Mouse (Mus musculus): Measurements from ENCODE around the gene H6pd. TPM values are rescaled to one million over a fixed set of nuclear protein-coding genes. Genes with fewer than 3 reads are reported as not detected.

H6pd gene
- polyA plus RNA-seq, 2 experiments, result 13.3 to 22.6 TPM

- H3K4me1 ChIP-seq (ENCODE audit: control insufficient read depth, insufficient read depth, low read length), result peaks cover 17% of the 10 kb centered on the region
- no peak overlapping the region for H3K27ac ChIP-seq (replicated peaks; ENCODE audit: low read depth, low read length)
- DNase-seq (ENCODE audit: low spot score) (no peak), ATAC-seq (ENCODE audit: low FRiP score, low read depth) (no peak)
- H3K27me3 ChIP-seq (ENCODE audit: control insufficient read depth, insufficient read depth, low read length), result no peaks in the 10 kb centered on the region
- H3K4me2 ChIP-seq (replicated peaks; ENCODE audit: low read depth, low read length, severe bottlenecking), result no peak overlapping the region
- WGBS, result 86% methylated on average over 10 of the region's 10 CpGs
- H3K9me3 ChIP-seq (ENCODE audit: control insufficient read depth, low read length), result no peaks in the 10 kb centered on the region
- no peak for TF ChIP-seq POLR2A (IDR thresholded peaks at IDR 0.05; ENCODE audit: borderline replicate concordance, extremely low read depth, insufficient read depth, insufficient read length)
- no peak overlapping the region for H3K9ac ChIP-seq (ENCODE audit: low read depth, low read length, severe bottlenecking)
- no peak overlapping the region for H3K4me3 ChIP-seq (replicated peaks; ENCODE audit: low read length)
- no peaks in the 10 kb centered on the region for H3K36me3 ChIP-seq (ENCODE audit: control insufficient read depth, insufficient read depth, low read length)
Observed at GRCm38 (mm10) chr4:149994218-149994617, 14.6 kb downstream of the H6pd start.

- DNase-seq (ENCODE audit: low spot score) (no peak), ATAC-seq (ENCODE audit: low FRiP score, low read depth) (no peak)
- 84% methylated on average over 8 of the region's 8 CpGs for WGBS
- peaks cover 24% of the 10 kb centered on the region for H3K4me1 ChIP-seq (ENCODE audit: control insufficient read depth, insufficient read depth, low read length)
- no peaks in the 10 kb centered on the region for H3K27me3 ChIP-seq (ENCODE audit: control insufficient read depth, insufficient read depth, low read length)
- TF ChIP-seq POLR2A (IDR thresholded peaks at IDR 0.05; ENCODE audit: borderline replicate concordance, extremely low read depth, insufficient read depth, insufficient read length), result no peak
- no peak overlapping the region for H3K9ac ChIP-seq (ENCODE audit: low read depth, low read length, severe bottlenecking)
- no peak overlapping the region for H3K4me3 ChIP-seq (replicated peaks; ENCODE audit: low read length)
- H3K9me3 ChIP-seq (ENCODE audit: control insufficient read depth, low read length), result no peaks in the 10 kb centered on the region
- H3K4me2 ChIP-seq (replicated peaks; ENCODE audit: low read depth, low read length, severe bottlenecking), result no peak overlapping the region
- H3K36me3 ChIP-seq (ENCODE audit: control insufficient read depth, insufficient read depth, low read length), result no peaks in the 10 kb centered on the region
- no peak overlapping the region for H3K27ac ChIP-seq (replicated peaks; ENCODE audit: low read depth, low read length)
Observed at GRCm38 (mm10) chr4:149992670-149993032, 16.2 kb downstream of the H6pd start.

- Histone ChIP-seq H3K27me3 (ENCODE audit: control insufficient read depth, insufficient read depth, low read length) (no peaks in the 10 kb centered on the region), H3K4me2 (replicated peaks; ENCODE audit: low read depth, low read length, severe bottlenecking) (no peak overlapping the region), H3K36me3 (ENCODE audit: control insufficient read depth, insufficient read depth, low read length) (no peaks in the 10 kb centered on the region), H3K27ac (replicated peaks; ENCODE audit: low read depth, low read length) (no peak overlapping the region), H3K9me3 (ENCODE audit: control insufficient read depth, low read length) (no peaks in the 10 kb centered on the region), H3K9ac (ENCODE audit: low read depth, low read length, severe bottlenecking) (no peak overlapping the region), H3K4me1 (ENCODE audit: control insufficient read depth, insufficient read depth, low read length) (peaks cover 24% of the 10 kb centered on the region), H3K4me3 (replicated peaks; ENCODE audit: low read length) (no peak overlapping the region)
- ATAC-seq (ENCODE audit: low FRiP score, low read depth) (no peak), DNase-seq (ENCODE audit: low spot score) (no peak)
- 86% methylated on average over 13 of the region's 13 CpGs for WGBS
- no peak for TF ChIP-seq POLR2A (IDR thresholded peaks at IDR 0.05; ENCODE audit: borderline replicate concordance, extremely low read depth, insufficient read depth, insufficient read length)
Observed at GRCm38 (mm10) chr4:149991755-149992669, 16.8 kb downstream of the H6pd start.

- H3K27ac ChIP-seq (replicated peaks; ENCODE audit: low read depth, low read length), result peak overlapping the region; percentile 43; the same call in 1 of the 2 replicates
- no peaks in the 10 kb centered on the region for H3K9me3 ChIP-seq (ENCODE audit: control insufficient read depth, low read length)
- H3K36me3 ChIP-seq (ENCODE audit: control insufficient read depth, insufficient read depth, low read length), result no peaks in the 10 kb centered on the region
- TF ChIP-seq POLR2A (IDR thresholded peaks at IDR 0.05; ENCODE audit: borderline replicate concordance, extremely low read depth, insufficient read depth, insufficient read length), result no peak
- H3K4me3 ChIP-seq (replicated peaks; ENCODE audit: low read length), result no peak overlapping the region
- H3K4me1 ChIP-seq (ENCODE audit: control insufficient read depth, insufficient read depth, low read length), result peaks cover 24% of the 10 kb centered on the region
- peak overlapping the region; percentile 41 for H3K9ac ChIP-seq (ENCODE audit: low read depth, low read length, severe bottlenecking)
- no peaks in the 10 kb centered on the region for H3K27me3 ChIP-seq (ENCODE audit: control insufficient read depth, insufficient read depth, low read length)
- DNase-seq (ENCODE audit: low spot score) (no peak), ATAC-seq (ENCODE audit: low FRiP score, low read depth) (no peak)
- no peak overlapping the region for H3K4me2 ChIP-seq (replicated peaks; ENCODE audit: low read depth, low read length, severe bottlenecking)
- 34% methylated on average over 9 of the region's 9 CpGs for WGBS
Observed at GRCm38 (mm10) chr4:149990954-149991633, 17.7 kb downstream of the H6pd start.

GRCm38 (mm10) chr4:149990212-149990953 lies 18.4 kb downstream of the H6pd start:
- H3K36me3 ChIP-seq (ENCODE audit: control insufficient read depth, insufficient read depth, low read length), result no peaks in the 10 kb centered on the region
- no peaks in the 10 kb centered on the region for H3K9me3 ChIP-seq (ENCODE audit: control insufficient read depth, low read length)
- no peak overlapping the region for H3K4me2 ChIP-seq (replicated peaks; ENCODE audit: low read depth, low read length, severe bottlenecking)
- 14% methylated on average over 8 of the region's 8 CpGs for WGBS
- H3K27me3 ChIP-seq (ENCODE audit: control insufficient read depth, insufficient read depth, low read length), result no peaks in the 10 kb centered on the region
- ATAC-seq (ENCODE audit: low FRiP score, low read depth), result no peak
- peaks cover 24% of the 10 kb centered on the region for H3K4me1 ChIP-seq (ENCODE audit: control insufficient read depth, insufficient read depth, low read length)
- peak overlapping the region; percentile 43; the same call in 1 of the 2 replicates for H3K27ac ChIP-seq (replicated peaks; ENCODE audit: low read depth, low read length)
- H3K9ac ChIP-seq (ENCODE audit: low read depth, low read length, severe bottlenecking), result peak overlapping the region; percentile 41
- H3K4me3 ChIP-seq (replicated peaks; ENCODE audit: low read length), result no peak overlapping the region
- DNase-seq (ENCODE audit: low spot score), result no peak
- no peak for TF ChIP-seq POLR2A (IDR thresholded peaks at IDR 0.05; ENCODE audit: borderline replicate concordance, extremely low read depth, insufficient read depth, insufficient read length)

All from limb, embryonic 14.5 days (tissue).